Mouse (Mus musculus) liver, embryonic 12.5 days (tissue): Measurements from ENCODE around the gene Tomm70a. TPM values are rescaled to one million over a fixed set of nuclear protein-coding genes. Genes with fewer than 3 reads are reported as not detected.

ENCODE experiments used
- ATAC-seq: fragments of 200-750 bp; cut with Nextera tagmentation; 2 replicates; pipeline ENCODE4 v1.8.0; 2017; ENCODE audit warnings: moderate number of reproducible peaks, mild to moderate bottlenecking, moderate library complexity
- H3K27ac ChIP-seq: fragments of 300-500 bp; sonication (generic); 2 replicates; pipeline ENCODE4 v1.5.1; 2016; ENCODE audit warnings: mild to moderate bottlenecking
- H3K27me3 ChIP-seq: fragments of 300-500 bp; sonication (generic); replicated peaks from 2 replicates; pipeline ENCODE4 v1.6.1; 2016; ENCODE audit warnings: mild to moderate bottlenecking, moderate library complexity
- H3K36me3 ChIP-seq: fragments of 300-500 bp; sonication (generic); 2 replicates; pipeline ENCODE4 v1.6.1; 2016; ENCODE audit warnings: mild to moderate bottlenecking, moderate library complexity
- H3K4me1 ChIP-seq: fragments of 300-500 bp; sonication (generic); 2 replicates; pipeline ENCODE4 v1.6.1; 2016
- H3K4me2 ChIP-seq: fragments of 300-500 bp; sonication (generic); 2 replicates; pipeline ENCODE4 v1.6.1; 2016; ENCODE audit warnings: mild to moderate bottlenecking, moderate library complexity
- H3K4me3 ChIP-seq: fragments of 300-500 bp; sonication (generic); 2 replicates; pipeline ENCODE4 v1.5.1; 2016; ENCODE audit warnings: mild to moderate bottlenecking, moderate library complexity
- H3K9ac ChIP-seq: fragments of 300-500 bp; sonication (generic); 2 replicates; pipeline ENCODE4 v1.6.1; 2016; ENCODE audit warnings: mild to moderate bottlenecking, moderate library complexity
- H3K9me3 ChIP-seq: fragments of 300-500 bp; sonication (generic); replicated peaks from 2 replicates; pipeline ENCODE4 v1.6.1; 2016; ENCODE audit warnings: mild to moderate bottlenecking, moderate library complexity
- WGBS: fragments of 180-500 bp; shearing (Covaris S2); methylation state at CpG from one replicate; pipeline ENCODE4 v1.1.7; 2016; ENCODE audit not compliant: insufficient replicate concordance; 5-methylcytosine and 5-hydroxymethylcytosine counted together
- polyA plus RNA-seq: library from polyadenylated mRNA; unstranded; fragments of >200 nt; fragmentation: Nextera tagmentation; extraction: Ambion mirVana; gene quantifications from 2 replicates; pipeline ENCODE4 v1.2.1, GENCODE M21; 2016

Tomm70a gene
- polyA plus RNA-seq, 1 experiment from 2014 or later = 50.7 TPM

- H3K9ac ChIP-seq = peak overlapping the region; percentile 96
- peaks cover 6% of the 10 kb centered on the region for H3K36me3 ChIP-seq
- peaks cover 32% of the 10 kb centered on the region for H3K4me1 ChIP-seq
- H3K27ac ChIP-seq = peak overlapping the region; percentile 88
- no peaks in the 10 kb centered on the region for H3K9me3 ChIP-seq
- H3K4me2 ChIP-seq = peak overlapping the region; percentile 82
- H3K4me3 ChIP-seq = peak overlapping the region; percentile 97
- no peak; the same call in 1 of the 2 replicates for ATAC-seq
- H3K27me3 ChIP-seq = peaks cover 7% of the 10 kb centered on the region
- under 1% methylated on average over 59 of the region's 59 CpGs for WGBS
Measured at GRCm38 (mm10) chr16:57121816-57122415, 413 bp downstream of the Tomm70a start.

GRCm38 (mm10) chr16:57122682-57123445, 1.4 kb downstream of the Tomm70a start:
- 20% methylated on average over 6 of the region's 6 CpGs for WGBS
- Histone ChIP-seq H3K9ac (peak overlapping the region; percentile 96), H3K4me3 (peak overlapping the region; percentile 97), H3K4me2 (peak overlapping the region; percentile 82), H3K36me3 (peaks cover 11% of the 10 kb centered on the region), H3K4me1 (peaks cover 37% of the 10 kb centered on the region), H3K27me3 (no peaks in the 10 kb centered on the region), H3K9me3 (no peaks in the 10 kb centered on the region), H3K27ac (peak overlapping the region; percentile 88; the same call in 1 of the 2 replicates)
- no peak for ATAC-seq

- Histone ChIP-seq H3K4me1 (peaks cover 39% of the 10 kb centered on the region), H3K27me3 (no peaks in the 10 kb centered on the region), H3K9ac (no peak overlapping the region), H3K27ac (no peak overlapping the region), H3K9me3 (no peaks in the 10 kb centered on the region), H3K4me2 (no peak overlapping the region), H3K4me3 (no peak overlapping the region), H3K36me3 (peaks cover 15% of the 10 kb centered on the region)
- ATAC-seq = no peak
- 66% methylated on average over 4 of the region's 4 CpGs for WGBS
Measured at GRCm38 (mm10) chr16:57126268-57126667, 4.8 kb downstream of the Tomm70a start.

- WGBS = 79% methylated on average over 2 of the region's 2 CpGs
- no peak for ATAC-seq
Measured at GRCm38 (mm10) chr16:57127825-57128224, 6.3 kb downstream of the Tomm70a start.

GRCm38 (mm10) chr16:57130752-57131400, 9.4 kb downstream of the Tomm70a start:
- no peak overlapping the region for H3K27ac ChIP-seq
- no peak overlapping the region for H3K4me3 ChIP-seq
- H3K4me2 ChIP-seq = no peak overlapping the region
- H3K27me3 ChIP-seq = no peaks in the 10 kb centered on the region
- WGBS = 84% methylated on average over 3 of the region's 3 CpGs
- H3K9me3 ChIP-seq = no peaks in the 10 kb centered on the region
- peaks cover 22% of the 10 kb centered on the region for H3K4me1 ChIP-seq
- H3K9ac ChIP-seq = no peak overlapping the region
- ATAC-seq = no peak
- H3K36me3 ChIP-seq = peaks cover 36% of the 10 kb centered on the region

More at GRCm38 (mm10) chr16:57127825-57128224, 6.3 kb downstream of the Tomm70a start:
- Histone ChIP-seq H3K4me1 (peaks cover 41% of the 10 kb centered on the region), H3K9ac (no peak overlapping the region), H3K27ac (no peak overlapping the region), H3K36me3 (peaks cover 15% of the 10 kb centered on the region), H3K4me3 (no peak overlapping the region), H3K4me2 (no peak overlapping the region), H3K27me3 (no peaks in the 10 kb centered on the region), H3K9me3 (no peaks in the 10 kb centered on the region)

- no peaks in the 10 kb centered on the region for H3K9me3 ChIP-seq
- no peak overlapping the region for H3K27ac ChIP-seq
- no peak overlapping the region for H3K9ac ChIP-seq
- no peaks in the 10 kb centered on the region for H3K27me3 ChIP-seq
- H3K36me3 ChIP-seq = peaks cover 43% of the 10 kb centered on the region
- no peak overlapping the region for H3K4me2 ChIP-seq
- H3K4me1 ChIP-seq = peaks cover 22% of the 10 kb centered on the region
- ATAC-seq = no peak
- WGBS = 86% methylated on average over 4 of the region's 4 CpGs
- H3K4me3 ChIP-seq = no peak overlapping the region
Measured at GRCm38 (mm10) chr16:57131544-57131943, 10.0 kb downstream of the Tomm70a start.

GRCm38 (mm10) chr16:57132326-57132725, 10.8 kb downstream of the Tomm70a start:
- Histone ChIP-seq H3K4me2 (no peak overlapping the region), H3K4me3 (no peak overlapping the region), H3K9ac (no peak overlapping the region), H3K4me1 (peaks cover 18% of the 10 kb centered on the region), H3K9me3 (no peaks in the 10 kb centered on the region), H3K27ac (no peak overlapping the region), H3K36me3 (peaks cover 48% of the 10 kb centered on the region), H3K27me3 (no peaks in the 10 kb centered on the region)
- WGBS = 38% methylated on average over 1 of the region's 1 CpGs
- no peak for ATAC-seq

- Histone ChIP-seq H3K9me3 (no peaks in the 10 kb centered on the region), H3K27me3 (no peaks in the 10 kb centered on the region), H3K4me2 (no peak overlapping the region), H3K4me1 (peaks cover 12% of the 10 kb centered on the region), H3K27ac (no peak overlapping the region), H3K9ac (no peak overlapping the region), H3K4me3 (no peak overlapping the region), H3K36me3 (peaks cover 54% of the 10 kb centered on the region)
- no peak for ATAC-seq
- 86% methylated on average over 6 of the region's 6 CpGs for WGBS
Measured at GRCm38 (mm10) chr16:57133611-57134010, 12.1 kb downstream of the Tomm70a start.

GRCm38 (mm10) chr16:57144741-57145140, 23.2 kb downstream of the Tomm70a start:
- Histone ChIP-seq H3K9me3 (no peaks in the 10 kb centered on the region), H3K27ac (no peak overlapping the region), H3K4me3 (no peak overlapping the region), H3K4me1 (no peaks in the 10 kb centered on the region), H3K36me3 (peaks cover 75% of the 10 kb centered on the region), H3K27me3 (no peaks in the 10 kb centered on the region), H3K4me2 (no peak overlapping the region), H3K9ac (no peak overlapping the region)
- no peak for ATAC-seq
- 82% methylated on average over 5 of the region's 5 CpGs for WGBS

- Histone ChIP-seq H3K36me3 (peaks cover 79% of the 10 kb centered on the region), H3K9ac (no peak overlapping the region), H3K4me3 (no peak overlapping the region), H3K4me1 (peaks cover 10% of the 10 kb centered on the region), H3K4me2 (no peak overlapping the region), H3K27me3 (no peaks in the 10 kb centered on the region), H3K9me3 (no peaks in the 10 kb centered on the region), H3K27ac (no peak overlapping the region)
- 83% methylated on average over 4 of the region's 4 CpGs for WGBS
- ATAC-seq = no peak
Measured at GRCm38 (mm10) chr16:57151437-57151836, 29.9 kb downstream of the Tomm70a start.

GRCm38 (mm10) chr16:57155899-57156298, 34.4 kb downstream of the Tomm70a start:
- Histone ChIP-seq H3K4me2 (peak overlapping the region; percentile 17; the same call in 1 of the 2 replicates), H3K36me3 (peaks cover 83% of the 10 kb centered on the region), H3K4me1 (peaks cover 14% of the 10 kb centered on the region), H3K27ac (no peak overlapping the region), H3K9me3 (no peaks in the 10 kb centered on the region), H3K4me3 (no peak overlapping the region), H3K27me3 (no peaks in the 10 kb centered on the region), H3K9ac (no peak overlapping the region)
- ATAC-seq = peak; percentile 86

- Histone ChIP-seq H3K4me1 (peaks cover 14% of the 10 kb centered on the region), H3K4me3 (no peak overlapping the region), H3K36me3 (peaks cover 86% of the 10 kb centered on the region), H3K4me2 (no peak overlapping the region), H3K9ac (no peak overlapping the region), H3K9me3 (no peaks in the 10 kb centered on the region), H3K27me3 (no peaks in the 10 kb centered on the region), H3K27ac (no peak overlapping the region)
- WGBS = 88% methylated on average over 4 of the region's 4 CpGs
- ATAC-seq = no peak
Measured at GRCm38 (mm10) chr16:57157076-57157475, 35.6 kb downstream of the Tomm70a start.
